Mouse (Mus musculus): ENCODE results near the gene Henmt1.

DNA sequence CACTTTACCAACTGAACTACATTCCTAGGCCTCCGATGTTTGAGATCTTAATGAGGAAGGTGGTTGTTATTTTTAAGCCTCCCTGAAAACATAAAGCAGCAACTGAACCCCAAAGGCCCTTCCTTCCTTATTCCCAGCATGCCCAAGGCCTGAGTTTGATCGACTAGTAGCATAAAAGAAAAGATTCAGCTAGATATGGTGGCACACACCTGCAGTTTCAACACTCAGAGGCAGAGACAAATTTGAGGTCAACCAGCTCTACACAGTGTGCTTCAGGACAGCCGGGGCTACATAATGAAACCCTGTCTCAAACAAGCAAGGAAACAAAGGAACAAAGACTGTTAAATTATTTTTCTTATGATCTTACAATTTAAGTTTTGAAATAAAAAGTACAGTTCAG, 24.1 kb downstream of the Henmt1 start:
- no peak for TF ChIP-seq POLR2A (IDR thresholded peaks at IDR 0.05; ENCODE audit: low read depth, low read length)
- TF ChIP-seq CTCF (IDR thresholded peaks at IDR 0.05; ENCODE audit: extremely low read depth, insufficient read length, insufficient replicate concordance, low read depth, low read length) = no peak

Data from small intestine, adult 2 months (tissue).